Mouse (Mus musculus): ENCODE measurements around the gene 2410137M14Rik.

DNA sequence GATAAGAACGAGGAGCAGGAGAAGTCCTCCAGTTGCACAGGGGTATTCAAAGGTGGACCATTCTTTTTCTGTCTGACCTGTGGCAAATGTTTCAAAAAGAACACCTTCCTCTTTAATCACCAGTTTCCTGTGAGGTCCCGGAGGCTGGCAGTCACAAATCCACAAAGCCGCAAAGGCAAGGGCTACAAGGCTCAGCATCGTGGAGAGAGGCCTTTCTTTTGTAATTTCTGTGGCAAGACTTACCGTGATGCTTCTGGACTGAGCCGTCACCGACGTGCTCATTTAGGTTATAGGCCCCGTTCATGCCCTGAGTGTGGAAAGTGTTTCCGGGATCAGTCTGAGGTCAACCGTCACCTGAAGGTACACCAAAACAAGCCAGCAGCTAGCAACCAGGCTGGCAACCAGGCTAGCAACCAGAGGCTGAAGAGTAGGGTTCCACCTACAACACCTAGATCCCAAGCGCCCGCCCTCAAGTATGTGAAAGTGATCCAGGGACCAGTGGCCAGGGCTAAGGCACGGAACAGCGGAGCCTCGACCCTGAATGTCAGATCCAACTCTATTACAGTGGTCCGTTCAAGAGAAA lies 28.5 kb upstream of the 2410137M14Rik start:
- TF ChIP-seq POLR2A (IDR thresholded peaks at IDR 0.05; ENCODE audit: low read depth, low read length) (no peak), CTCF (IDR thresholded peaks at IDR 0.05; ENCODE audit: borderline replicate concordance, insufficient read depth, low read length) (no peak)
